Mouse (Mus musculus): ENCODE measurements around the gene Ptprm.

The Ptprm gene

GRCm38 (mm10) chr17:67287501-67287900 is 66.8 kb downstream of the Ptprm start:
- in situ Hi-C loops (cut with MboI, MseI), result no loop called here

- in situ Hi-C loops (cut with MboI, MseI), result no loop called here
These were observed 72.6 kb downstream of the Ptprm start for GRCm38 (mm10) chr17:67281640-67282170.

- in situ Hi-C loops (cut with MboI, MseI), result loop anchor here (10.0 kb wide), 1 partner anchor 1517 kb away; no protein-coding TSS in a partner anchor
These were observed 76.9 kb downstream of the Ptprm start for GRCm38 (mm10) chr17:67277124-67277910.

GRCm38 (mm10) chr17:67274531-67275094 is 79.6 kb downstream of the Ptprm start:
- in situ Hi-C loops (cut with MboI, MseI), result loop anchor here (10.0 kb wide), 1 partner anchor 1520 kb away; no protein-coding TSS in a partner anchor

- in situ Hi-C loops (cut with MboI, MseI), result loop anchor here (10.0 kb wide), 1 partner anchor 1522 kb away; no protein-coding TSS in a partner anchor
These were observed 81.3 kb downstream of the Ptprm start for GRCm38 (mm10) chr17:67272928-67273327.

GRCm38 (mm10) chr17:67268475-67269080 is 85.7 kb downstream of the Ptprm start:
- in situ Hi-C loops (cut with MboI, MseI), result no loop called here

GRCm38 (mm10) chr17:67266270-67266669 is 88.0 kb downstream of the Ptprm start:
- in situ Hi-C loops (cut with MboI, MseI), result no loop called here

GRCm38 (mm10) chr17:67265520-67265919 is 88.7 kb downstream of the Ptprm start:
- in situ Hi-C loops (cut with MboI, MseI), result no loop called here

GRCm38 (mm10) chr17:67264716-67265115 is 89.5 kb downstream of the Ptprm start:
- in situ Hi-C loops (cut with MboI, MseI), result no loop called here

GRCm38 (mm10) chr17:67263024-67263423 is 91.2 kb downstream of the Ptprm start:
- in situ Hi-C loops (cut with MboI, MseI), result no loop called here

- in situ Hi-C loops (cut with MboI, MseI), result no loop called here
These were observed 94.2 kb downstream of the Ptprm start for GRCm38 (mm10) chr17:67260016-67260415.

GRCm38 (mm10) chr17:67257780-67258179 is 96.5 kb downstream of the Ptprm start:
- in situ Hi-C loops (cut with MboI, MseI), result no loop called here

- in situ Hi-C loops (cut with MboI, MseI), result no loop called here
These were observed 98.1 kb downstream of the Ptprm start for GRCm38 (mm10) chr17:67256171-67256570.

GRCm38 (mm10) chr17:67253445-67253844 is 100.8 kb downstream of the Ptprm start:
- in situ Hi-C loops (cut with MboI, MseI), result no loop called here

GRCm38 (mm10) chr17:67252992-67253391 is 101.3 kb downstream of the Ptprm start:
- in situ Hi-C loops (cut with MboI, MseI), result no loop called here

GRCm38 (mm10) chr17:67245273-67245875 is 108.9 kb downstream of the Ptprm start:
- in situ Hi-C loops (cut with MboI, MseI), result no loop called here

GRCm38 (mm10) chr17:67242774-67243495 is 111.3 kb downstream of the Ptprm start:
- in situ Hi-C loops (cut with MboI, MseI), result no loop called here

GRCm38 (mm10) chr17:67241951-67242773 is 112.1 kb downstream of the Ptprm start:
- in situ Hi-C loops (cut with MboI, MseI), result no loop called here

GRCm38 (mm10) chr17:67238866-67239265 is 115.4 kb downstream of the Ptprm start:
- in situ Hi-C loops (cut with MboI, MseI), result no loop called here

GRCm38 (mm10) chr17:67237407-67237806 is 116.8 kb downstream of the Ptprm start:
- in situ Hi-C loops (cut with MboI, MseI), result no loop called here

Data from T-helper 2 cell (primary cell).